Mouse (Mus musculus) C2C12 (cell line): Measurements from ENCODE around the gene Cd27. TPM values are rescaled to one million over a fixed set of nuclear protein-coding genes. Genes with fewer than 3 reads are reported as not detected.
A peak's percentile ranks its signal among the peaks of the same experiment; 100 is the strongest.

Experiments
- H3K27me3 ChIP-seq: one replicate; pipeline ENCODE4 v1.6.1; 2011; ENCODE audit not compliant: control insufficient read depth, insufficient read depth, insufficient read length
- H3K36me3 ChIP-seq: one replicate; pipeline ENCODE4 v1.6.1; 2011; ENCODE audit not compliant: control insufficient read depth, insufficient read depth
- H3K4me3 ChIP-seq: one replicate; pipeline ENCODE4 v1.5.1; 2011; ENCODE audit warnings: mild to moderate bottlenecking, control low read depth; ENCODE audit not compliant: poor library complexity, insufficient read depth, severe bottlenecking
- H3K79me2 ChIP-seq: one replicate; pipeline ENCODE4 v1.6.1; 2011; ENCODE audit not compliant: control insufficient read depth, insufficient read depth
- H3K79me3 ChIP-seq: one replicate; pipeline ENCODE4 v1.6.1; 2011; ENCODE audit warnings: low read depth, control low read depth
- H3ac ChIP-seq: one replicate; pipeline ENCODE3; 2011; ENCODE audit warnings: low read depth; ENCODE audit not compliant: control insufficient read depth, insufficient read length
- CEBPB ChIP-seq: IDR thresholded peaks from one replicate; pipeline ENCODE4 v1.6.1; 2011; ENCODE audit warnings: low read depth, mild to moderate bottlenecking, control low read depth, moderate library complexity
- CTCF ChIP-seq: IDR thresholded peaks from one replicate; pipeline ENCODE4 v1.5.1; 2011; ENCODE audit not compliant: control insufficient read depth, insufficient read depth, insufficient read length
- FOSL1 ChIP-seq: IDR thresholded peaks from one replicate; pipeline ENCODE4 v1.8.0; 2011; ENCODE audit warnings: mild to moderate bottlenecking, low read length; ENCODE audit not compliant: poor library complexity, insufficient read depth, severe bottlenecking
- MAX ChIP-seq: IDR thresholded peaks from one replicate; pipeline ENCODE4 v1.6.1; 2011; ENCODE audit warnings: mild to moderate bottlenecking, control low read depth
- MYOD1 ChIP-seq: IDR thresholded peaks from one replicate; pipeline ENCODE4 v1.6.1; 2011; ENCODE audit warnings: low read depth; ENCODE audit not compliant: control insufficient read depth, insufficient read length
- MYOG ChIP-seq: IDR thresholded peaks from one replicate; pipeline ENCODE4 v1.6.1; 2011; ENCODE audit not compliant: control insufficient read depth, insufficient read length; ENCODE audit errors: extremely low read depth
- USF1 ChIP-seq: IDR thresholded peaks from one replicate; pipeline ENCODE4 v1.6.1; 2011; ENCODE audit warnings: low read depth, mild to moderate bottlenecking, control low read depth, moderate library complexity
- polyA plus RNA-seq: library from polyadenylated mRNA; unstranded; fragments of >200 nt; fragmentation: generic; extraction: Trizol; gene quantifications from one replicate; pipeline ENCODE4 v1.2.1, GENCODE M21; 2012; ENCODE audit warnings: missing spikeins

Cd27 gene
- polyA plus RNA-seq, 1 experiment, result 0.07 TPM

DNA sequence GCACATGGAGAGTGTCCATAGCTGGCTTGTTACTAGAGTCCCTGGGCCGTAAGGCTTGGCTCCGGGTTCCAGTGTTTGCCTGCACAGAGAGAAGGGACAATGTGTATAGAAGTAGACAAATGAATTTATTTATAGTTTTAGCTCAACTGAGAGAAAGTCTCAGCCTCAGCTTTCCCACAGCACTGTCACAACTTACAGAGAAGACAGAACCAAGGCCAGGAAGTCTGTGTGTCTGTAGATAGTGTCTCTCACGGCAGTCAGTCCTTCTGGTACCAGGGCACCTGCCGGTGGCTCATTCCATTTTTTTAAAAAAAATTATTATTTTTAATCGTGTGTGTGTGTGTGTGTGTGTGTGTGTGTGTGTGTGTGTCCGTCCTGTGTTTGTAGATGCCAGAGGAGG is 4.3 kb downstream of the Cd27 start:
- no peak overlapping the region for H3K4me3 ChIP-seq
- no peak overlapping the region for H3ac ChIP-seq
- H3K36me3 ChIP-seq, result no peaks in the 10 kb centered on the region
- no peaks in the 10 kb centered on the region for H3K27me3 ChIP-seq
- no peaks in the 10 kb centered on the region for H3K79me3 ChIP-seq
- TF ChIP-seq MAX (no peak), FOSL1 (no peak), CEBPB (no peak), MYOD1 (no peak), MYOG (no peak), CTCF (no peak), USF1 (no peak)
- H3K79me2 ChIP-seq, result no peaks in the 10 kb centered on the region

DNA sequence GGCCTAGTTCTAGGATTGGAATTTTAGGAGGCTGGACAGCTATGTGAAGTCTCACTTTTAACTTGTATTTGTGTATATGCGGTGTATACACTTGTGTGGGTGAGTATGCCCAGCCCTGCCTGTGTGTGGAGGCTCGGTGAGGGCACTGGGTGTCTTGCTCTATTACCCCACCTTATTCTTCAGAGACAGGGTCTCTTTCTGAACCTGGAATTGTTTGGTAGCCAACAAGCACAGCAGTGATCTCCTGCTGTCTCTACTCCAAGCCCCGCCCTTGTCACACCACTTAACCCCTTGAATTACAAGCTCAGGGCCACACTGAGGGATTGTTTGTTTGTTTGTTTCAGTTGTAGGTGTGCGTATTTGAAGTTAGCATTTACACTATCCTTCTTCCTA is 4.8 kb downstream of the Cd27 start:
- TF ChIP-seq MYOD1 (no peak), MAX (no peak), MYOG (no peak), USF1 (no peak), CEBPB (no peak), CTCF (no peak), FOSL1 (no peak)
- no peaks in the 10 kb centered on the region for H3K79me3 ChIP-seq
- H3K79me2 ChIP-seq, result no peaks in the 10 kb centered on the region
- H3K27me3 ChIP-seq, result no peaks in the 10 kb centered on the region
- H3K36me3 ChIP-seq, result no peaks in the 10 kb centered on the region
- H3K4me3 ChIP-seq, result peak overlapping the region; percentile 53
- H3ac ChIP-seq, result peak overlapping the region; percentile 70

DNA sequence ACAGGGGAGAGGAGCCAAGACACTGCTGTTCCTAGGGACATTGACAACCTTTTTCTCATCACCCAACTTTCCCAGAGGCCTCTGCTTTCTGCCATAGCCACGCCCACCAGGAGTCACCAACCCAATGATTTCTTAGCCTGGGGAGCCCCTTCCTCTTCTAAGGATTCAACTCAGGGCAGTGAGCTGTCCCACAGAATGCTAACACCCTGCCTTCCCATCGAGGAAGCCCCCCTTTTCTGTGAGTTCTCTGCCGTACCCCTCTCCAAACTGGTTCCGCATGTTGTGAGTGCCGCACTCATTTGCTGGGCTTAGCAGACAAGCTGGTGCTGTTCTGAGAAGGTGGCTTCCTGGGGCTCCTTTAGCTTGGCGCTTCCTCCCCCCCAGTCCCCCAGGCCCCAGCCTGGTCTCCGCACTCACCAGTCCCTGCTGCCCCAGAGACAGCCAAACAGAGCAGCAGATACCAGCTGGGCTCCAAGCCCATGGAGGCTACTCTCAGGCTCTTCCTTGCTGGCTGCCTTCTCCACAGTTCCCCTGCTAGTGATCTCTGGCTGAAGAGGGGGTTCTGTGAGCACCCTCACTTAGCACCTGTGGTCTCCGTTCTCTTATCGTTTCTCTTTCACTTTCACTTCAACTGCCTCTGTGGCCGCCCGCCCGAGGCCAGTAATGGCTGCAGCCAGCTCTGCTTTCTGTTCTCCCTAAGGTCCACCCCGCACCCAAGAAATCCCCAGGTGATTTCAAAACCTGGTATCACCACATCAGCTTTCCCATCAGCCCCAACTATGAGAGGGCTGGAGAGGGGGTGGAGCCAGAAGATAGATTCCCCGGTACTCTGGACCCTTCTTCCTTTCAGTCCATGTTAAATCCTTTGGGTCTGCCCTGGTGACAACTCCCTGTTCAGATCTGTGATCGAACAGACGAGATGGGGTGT is 5.4 kb downstream of the Cd27 start, which contains the start of gene Tapbpl:
TSS of gene Tapbpl (minus strand) at position 744 of the 928 bp plus-strand sequence.
- H3K79me3 ChIP-seq, result no peaks in the 10 kb centered on the region
- peak within 1 kb of the TSS; percentile 70 for H3ac ChIP-seq
- no peaks in the 10 kb centered on the region for H3K36me3 ChIP-seq
- no peaks in the 10 kb centered on the region for H3K79me2 ChIP-seq
- TF ChIP-seq MAX, result no peak
- no peak for TF ChIP-seq MYOG
- TF ChIP-seq CEBPB, result no peak
- TF ChIP-seq CTCF, result no peak
- no peak for TF ChIP-seq USF1
- no peak for TF ChIP-seq FOSL1
- TF ChIP-seq MYOD1, result no peak
- peak within 1 kb of the TSS; percentile 53 for H3K4me3 ChIP-seq
- H3K27me3 ChIP-seq, result no peaks in the 10 kb centered on the region

DNA sequence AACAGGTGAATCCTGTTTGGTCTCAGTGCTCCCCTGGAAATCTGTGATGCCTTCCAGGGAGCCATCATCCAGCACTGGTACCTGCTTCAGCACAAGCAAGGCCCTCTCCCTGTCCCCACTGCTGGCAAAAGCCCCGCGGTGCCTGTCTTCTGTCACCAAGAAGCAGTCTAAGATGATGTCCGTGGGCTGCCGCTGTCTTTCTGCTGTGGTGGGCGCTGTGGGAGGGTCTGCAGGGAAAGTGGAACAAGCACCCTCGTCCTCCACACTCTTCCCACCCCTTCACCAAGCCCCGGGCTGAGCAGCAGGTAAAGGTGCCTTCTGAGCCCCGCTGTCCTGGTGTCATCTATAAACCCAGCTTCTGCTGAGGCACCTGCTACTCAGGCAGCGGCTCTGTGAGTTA is 6.2 kb downstream of the Cd27 start:
- H3K79me2 ChIP-seq, result no peaks in the 10 kb centered on the region
- H3K27me3 ChIP-seq, result no peaks in the 10 kb centered on the region
- peak overlapping the region; percentile 9 for H3ac ChIP-seq
- no peaks in the 10 kb centered on the region for H3K79me3 ChIP-seq
- H3K4me3 ChIP-seq, result no peak overlapping the region
- no peak for TF ChIP-seq MAX
- no peak for TF ChIP-seq MYOD1
- TF ChIP-seq CEBPB, result no peak
- TF ChIP-seq FOSL1, result no peak
- no peak for TF ChIP-seq USF1
- TF ChIP-seq MYOG, result no peak
- no peak for TF ChIP-seq CTCF
- no peaks in the 10 kb centered on the region for H3K36me3 ChIP-seq

DNA sequence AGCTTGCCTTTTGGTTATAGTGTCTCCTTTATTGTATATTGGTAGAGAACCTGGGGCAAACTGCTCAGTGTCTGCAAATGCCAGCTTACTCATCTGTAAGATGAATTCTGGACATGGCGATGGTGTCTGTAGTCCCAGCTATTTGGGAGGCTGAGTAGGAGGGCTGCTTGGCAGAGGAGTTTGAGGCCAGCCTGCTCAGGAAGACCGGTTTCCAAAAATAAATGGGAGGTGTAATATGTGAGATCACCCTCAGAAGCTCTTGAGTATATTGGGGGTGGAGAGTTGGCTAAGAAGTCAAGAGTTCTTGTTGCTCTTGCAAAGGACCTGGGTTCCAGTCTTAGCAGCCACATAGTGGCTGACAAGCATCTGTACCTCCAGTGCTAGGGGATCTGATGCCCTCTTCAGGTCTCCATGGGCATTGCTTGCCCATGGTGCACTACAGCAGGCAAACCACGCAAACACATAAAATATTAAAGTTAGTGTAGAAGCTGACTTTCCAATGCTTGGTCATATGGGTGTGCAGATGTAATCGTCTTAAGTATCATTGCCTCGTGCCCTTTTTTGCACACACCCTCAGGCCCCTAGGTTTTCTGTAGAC is 11.2 kb downstream of the Cd27 start:
- H3K4me3 ChIP-seq, result no peak overlapping the region
- no peak overlapping the region for H3ac ChIP-seq
- H3K27me3 ChIP-seq, result no peaks in the 10 kb centered on the region
- H3K36me3 ChIP-seq, result no peaks in the 10 kb centered on the region
- no peaks in the 10 kb centered on the region for H3K79me2 ChIP-seq
- H3K79me3 ChIP-seq, result no peaks in the 10 kb centered on the region
- TF ChIP-seq MAX (no peak), CEBPB (no peak), FOSL1 (no peak), MYOD1 (no peak), USF1 (no peak), MYOG (no peak), CTCF (no peak)

DNA sequence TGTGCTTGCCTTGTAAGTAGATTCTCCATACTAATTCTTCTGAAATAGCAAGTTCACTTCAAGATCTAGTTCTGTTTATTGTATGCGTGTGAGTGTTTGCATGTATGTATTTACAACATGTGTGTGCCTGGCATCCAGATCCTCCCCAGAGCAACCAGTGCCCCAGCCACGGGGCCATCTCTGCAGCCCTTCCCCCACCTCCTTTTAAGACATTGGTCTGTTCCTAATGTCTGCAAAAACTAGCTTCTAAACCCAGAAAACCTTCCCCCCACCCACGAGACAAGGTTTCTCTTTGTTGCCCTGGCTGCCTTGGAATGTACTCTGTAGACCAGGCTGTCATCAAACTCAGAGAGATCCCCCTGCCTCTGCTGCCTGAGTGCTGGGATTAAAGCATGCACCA is 14.2 kb downstream of the Cd27 start:
- no peak overlapping the region for H3K4me3 ChIP-seq
- H3K27me3 ChIP-seq, result no peaks in the 10 kb centered on the region
- no peaks in the 10 kb centered on the region for H3K36me3 ChIP-seq
- TF ChIP-seq MYOG (no peak), MYOD1 (no peak), CEBPB (no peak), MAX (no peak), FOSL1 (no peak), CTCF (no peak), USF1 (no peak)
- H3K79me3 ChIP-seq, result no peaks in the 10 kb centered on the region
- no peaks in the 10 kb centered on the region for H3K79me2 ChIP-seq
- H3ac ChIP-seq, result no peak overlapping the region
